Comparison of ENCODE assay signal across 8 mouse cellular contexts in genomic region chr3:153913510-153914243, GRCm38 (mm10). TPM values are rescaled to one million over a fixed set of nuclear protein-coding genes. Genes with fewer than 3 reads are reported as not detected.
A peak's percentile ranks its signal among the peaks of the same experiment; 100 is the strongest.
DNase-seq lines count a peak whose midpoint lies in the region; ATAC-seq and TF ChIP-seq lines count a peak whose summit lies in the region.

No protein-coding gene starts in this region.

- no peak for TF ChIP-seq CTCF in heart, postnatal 0 days (IDR thresholded peaks at IDR 0.05; ENCODE audit: low read depth)
- no peak for TF ChIP-seq CTCF in lung, adult 2 months (IDR thresholded peaks at IDR 0.05; ENCODE audit: insufficient read depth, low read length)

- H3K4me3 ChIP-seq in heart, postnatal 0 days (ENCODE audit: low read depth, low read length) = peak overlapping the region; percentile 75
- H3K4me3 ChIP-seq in forebrain, embryonic 14.5 days (ENCODE audit: low read depth, low read length) = peak overlapping the region; percentile 63
- H3K4me3 ChIP-seq in lung, adult 2 months (replicated peaks; ENCODE audit: extremely low read depth, low read depth, low read length) = no peak overlapping the region

- ATAC-seq in heart, postnatal 0 days (ENCODE audit: insufficient read depth, low read depth) = no peak
- ATAC-seq in forebrain, embryonic 14.5 days = no peak
- ATAC-seq in megakaryocyte progenitor cell, adult 5-6 weeks (replicated peaks; ENCODE audit: poor library complexity) = peak; percentile 11

- peak overlapping the region; percentile 85 for H3K9ac ChIP-seq in heart, postnatal 0 days (replicated peaks; ENCODE audit: low read depth, low read length)
- H3K9ac ChIP-seq in forebrain, embryonic 14.5 days (ENCODE audit: low read length) = peak overlapping the region; percentile 93

- H3K27ac ChIP-seq in heart, postnatal 0 days (ENCODE audit: low read depth) = peak overlapping the region; percentile 95
- H3K27ac ChIP-seq in forebrain, embryonic 14.5 days (ENCODE audit: low read depth, low read length) = peak overlapping the region; percentile 91

- H3K9me3 ChIP-seq in heart, postnatal 0 days (replicated peaks; ENCODE audit: control insufficient read depth, low read length) = no peaks in the 10 kb centered on the region
- H3K9me3 ChIP-seq in forebrain, embryonic 14.5 days (replicated peaks; ENCODE audit: control insufficient read depth, low read length) = no peaks in the 10 kb centered on the region

- H3K27me3 ChIP-seq in heart, postnatal 0 days (ENCODE audit: control insufficient read depth, insufficient read depth, low read length) = no peaks in the 10 kb centered on the region
- no peaks in the 10 kb centered on the region for H3K27me3 ChIP-seq in forebrain, embryonic 14.5 days (replicated peaks; ENCODE audit: control insufficient read depth, insufficient read depth, low read length)

- intact Hi-C loops in heart, postnatal 14 days (cut with DNase I) = loop anchor here (2.0 kb wide), 1 partner anchor 29 kb away; no protein-coding TSS in a partner anchor
- intact Hi-C loops in left cerebral cortex, postnatal 36 days (cut with DNase I) = loop anchor here (2.0 kb wide), 1 partner anchor 31 kb away; the partner anchor contains the start of gene Acadm
- intact Hi-C loops in left cerebral cortex, postnatal 10 days (cut with DNase I) = no loop called here

- H3K4me2 ChIP-seq in heart, postnatal 0 days (ENCODE audit: low read depth, low read length) = peak overlapping the region; percentile 82
- H3K4me2 ChIP-seq in forebrain, embryonic 14.5 days (ENCODE audit: low read length) = peak overlapping the region; percentile 79

- H3K36me3 ChIP-seq in heart, postnatal 0 days (replicated peaks; ENCODE audit: control insufficient read depth, insufficient read depth, low read length) = peaks cover 26% of the 10 kb centered on the region
- H3K36me3 ChIP-seq in forebrain, embryonic 14.5 days (ENCODE audit: control insufficient read depth, insufficient read depth, low read length) = peaks cover 28% of the 10 kb centered on the region

- TF ChIP-seq POLR2A in lung, adult 2 months (IDR thresholded peaks at IDR 0.05; ENCODE audit: borderline replicate concordance, extremely low read depth, low read depth, low read length) = no peak

- no peak for TF ChIP-seq EP300 in heart, postnatal 0 days (IDR thresholded peaks at IDR 0.05; ENCODE audit: low read depth)

- peaks cover 34% of the 10 kb centered on the region for H3K4me1 ChIP-seq in heart, postnatal 0 days (ENCODE audit: control insufficient read depth, insufficient read depth)
- H3K4me1 ChIP-seq in forebrain, embryonic 14.5 days (ENCODE audit: control insufficient read depth, insufficient read depth, low read length) = peaks cover 14% of the 10 kb centered on the region
- H3K4me1 ChIP-seq in lung, adult 2 months (ENCODE audit: control insufficient read depth, insufficient read depth, low read length) = peaks cover 17% of the 10 kb centered on the region

- DNase-seq in heart, postnatal 0 days (ENCODE audit: low spot score) = no peak
- no peak for DNase-seq in heart, postnatal 14 days
- peak; percentile 59 for DNase-seq in adipocyte (ENCODE audit: low spot score)
- no peak for DNase-seq in forebrain, embryonic 14.5 days (ENCODE audit: low spot score)
- DNase-seq in left cerebral cortex, postnatal 36 days (ENCODE audit: low spot score in 2 of 2) = no peak
- DNase-seq in left cerebral cortex, postnatal 10 days (ENCODE audit: extremely low spot score in 1 of 2, low spot score in 2 of 2) = no peak
- DNase-seq in lung, adult 2 months = no peak

- WGBS in heart, postnatal 0 days = 36% methylated on average over 6 of the region's 6 CpGs
- WGBS in forebrain, embryonic 14.5 days = 65% methylated on average over 6 of the region's 6 CpGs
- WGBS in lung, adult 2 months = 29% methylated on average over 6 of the region's 6 CpGs

RNA-seq across cellular contexts. Expression of gene Rabggtb, which starts 0.9 kb away (rescaled TPM):
- total RNA-seq in heart, postnatal 0 days (2014; rRNA removed; ENCODE audit: low replicate concordance) = 119 and 159 TPM in 2 replicates
- 56.4 and 58.2 TPM in 2 replicates for polyA plus RNA-seq in heart, postnatal 0 days (2015; fragmentation: Nextera tagmentation; extraction: Ambion mirVana)
- total RNA-seq in heart, postnatal 14 days (2021) = 100 to 1,000 TPM in 1 of 2 experiments, 10 to 100 TPM in 1; 90.2 to 105 TPM
- polyA plus RNA-seq in forebrain, embryonic 14.5 days (2014; fragmentation: Nextera tagmentation; extraction: Ambion mirVana) = 49.1 and 55.4 TPM in 2 replicates
- total RNA-seq in megakaryocyte progenitor cell, adult 5-6 weeks (2015) = 121 and 132 TPM in 2 replicates
- total RNA-seq in megakaryocyte progenitor cell, adult 5-6 weeks (2017) = 129 and 171 TPM in 2 replicates
- total RNA-seq in left cerebral cortex, postnatal 36 days (2021) = 10 to 100 TPM; 59.9 to 61.2 TPM
- total RNA-seq in left cerebral cortex, postnatal 10 days (2021) = 10 to 100 TPM; 67.9 to 68.7 TPM
- 22.4 and 29.7 TPM in 2 replicates for polyA plus RNA-seq in lung, adult 2 months (2012; rRNA removed)

RNA-seq across cellular contexts. Expression of gene Msh4, which starts 7.7 kb away (rescaled TPM):
- total RNA-seq in heart, postnatal 0 days (2014; rRNA removed; ENCODE audit: low replicate concordance) = not detected in 2 replicates
- polyA plus RNA-seq in heart, postnatal 0 days (2015; fragmentation: Nextera tagmentation; extraction: Ambion mirVana) = 0.07 TPM in 2 replicates
- under 1 TPM; 0.10 to 0.24 TPM for total RNA-seq in heart, postnatal 14 days (2021)
- 0.06 TPM in 1 of 2 replicates, not detected in the other for polyA plus RNA-seq in forebrain, embryonic 14.5 days (2014; fragmentation: Nextera tagmentation; extraction: Ambion mirVana)
- not detected in 2 replicates for total RNA-seq in megakaryocyte progenitor cell, adult 5-6 weeks (2015)
- total RNA-seq in megakaryocyte progenitor cell, adult 5-6 weeks (2017) = 0.25 TPM in 1 of 2 replicates, not detected in the other
- total RNA-seq in left cerebral cortex, postnatal 36 days (2021) = under 1 TPM; 0.12 to 0.48 TPM
- total RNA-seq in left cerebral cortex, postnatal 10 days (2021) = under 1 TPM; 0.28 to 0.32 TPM
- polyA plus RNA-seq in lung, adult 2 months (2012; rRNA removed) = 0.05 and 0.06 TPM in 2 replicates

RNA-seq across cellular contexts. Expression of gene Acadm, which starts 30.8 kb away (rescaled TPM):
- total RNA-seq in heart, postnatal 0 days (2014; rRNA removed; ENCODE audit: low replicate concordance) = 331 and 333 TPM in 2 replicates
- polyA plus RNA-seq in heart, postnatal 0 days (2015; fragmentation: Nextera tagmentation; extraction: Ambion mirVana) = 642 and 671 TPM in 2 replicates
- 100 to 1,000 TPM; 980 to 999 TPM for total RNA-seq in heart, postnatal 14 days (2021)
- polyA plus RNA-seq in forebrain, embryonic 14.5 days (2014; fragmentation: Nextera tagmentation; extraction: Ambion mirVana) = 42.1 and 47.5 TPM in 2 replicates
- 65.5 and 70.0 TPM in 2 replicates for total RNA-seq in megakaryocyte progenitor cell, adult 5-6 weeks (2015)
- total RNA-seq in megakaryocyte progenitor cell, adult 5-6 weeks (2017) = 216 TPM in 2 replicates
- 10 to 100 TPM; 36.4 to 41.6 TPM for total RNA-seq in left cerebral cortex, postnatal 36 days (2021)
- total RNA-seq in left cerebral cortex, postnatal 10 days (2021) = 10 to 100 TPM; 36.0 to 37.9 TPM
- polyA plus RNA-seq in lung, adult 2 months (2012; rRNA removed) = 27.1 and 62.3 TPM in 2 replicates

RNA-seq across cellular contexts. Expression of gene Slc44a5, which starts 59.6 kb away (rescaled TPM):
- total RNA-seq in heart, postnatal 0 days (2014; rRNA removed; ENCODE audit: low replicate concordance) = 0.42 and 0.66 TPM in 2 replicates
- polyA plus RNA-seq in heart, postnatal 0 days (2015; fragmentation: Nextera tagmentation; extraction: Ambion mirVana) = 0.10 and 0.31 TPM in 2 replicates
- under 1 TPM; 0.22 to 0.31 TPM for total RNA-seq in heart, postnatal 14 days (2021)
- 10.5 and 11.2 TPM in 2 replicates for polyA plus RNA-seq in forebrain, embryonic 14.5 days (2014; fragmentation: Nextera tagmentation; extraction: Ambion mirVana)
- total RNA-seq in megakaryocyte progenitor cell, adult 5-6 weeks (2015) = not detected in 2 replicates
- total RNA-seq in megakaryocyte progenitor cell, adult 5-6 weeks (2017) = not detected in 2 replicates
- 1 to 10 TPM; 8.2 to 9.6 TPM for total RNA-seq in left cerebral cortex, postnatal 36 days (2021)
- total RNA-seq in left cerebral cortex, postnatal 10 days (2021) = 10 to 100 TPM; 14.7 to 17.4 TPM
- 0.05 TPM in 1 of 2 replicates, not detected in the other for polyA plus RNA-seq in lung, adult 2 months (2012; rRNA removed)
